Mouse (Mus musculus) liver, embryonic 14.5 days (tissue): Measurements from ENCODE around the gene Gm17581.

Experiments used
- CTCF ChIP-seq: IDR thresholded peaks from 2 replicates; pipeline ENCODE4 v1.5.1; 2016; ENCODE audit warnings: antibody characterized with exemption, low read depth, control low read depth
- EP300 ChIP-seq: IDR thresholded peaks from 2 replicates; pipeline ENCODE4 v1.6.1; 2016; ENCODE audit warnings: antibody characterized with exemption, low read depth

DNA sequence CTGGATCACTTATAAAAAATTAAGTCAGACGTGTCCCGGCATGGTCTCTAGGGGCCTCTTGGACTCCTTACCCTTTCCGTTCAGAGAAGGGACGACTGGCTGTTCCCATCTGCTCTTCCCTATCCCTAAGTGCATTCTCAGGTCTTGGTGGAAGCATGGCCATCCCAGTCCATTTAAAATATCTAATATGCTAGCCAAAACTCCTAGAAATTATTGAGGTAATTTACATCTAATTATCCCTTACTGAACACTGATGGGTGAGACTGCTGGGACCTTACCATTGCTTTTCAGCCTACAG lies 42.0 kb upstream of the Gm17581 start:
- no peak for TF ChIP-seq CTCF
- no peak for TF ChIP-seq EP300
